Mouse (Mus musculus) urinary bladder, postnatal 25 days (tissue): ENCODE data around the gene Zbtb22.
"Not testable (repeated sequence)": the region's sequence is repeated elsewhere in the genome, so short reads cannot be mapped to it uniquely, and the experiment has no call there.

Experiments used
- DNase-seq: peaks from one replicate; pipeline ENCODE4 v3.0.0; 2022; ENCODE audit warnings: low spot score

The Zbtb22 gene

GRCm38 (mm10) chr17:33903911-33904651 is 11.6 kb upstream of the Zbtb22 start:
- DNase-seq = not testable (repeated sequence)

DNA sequence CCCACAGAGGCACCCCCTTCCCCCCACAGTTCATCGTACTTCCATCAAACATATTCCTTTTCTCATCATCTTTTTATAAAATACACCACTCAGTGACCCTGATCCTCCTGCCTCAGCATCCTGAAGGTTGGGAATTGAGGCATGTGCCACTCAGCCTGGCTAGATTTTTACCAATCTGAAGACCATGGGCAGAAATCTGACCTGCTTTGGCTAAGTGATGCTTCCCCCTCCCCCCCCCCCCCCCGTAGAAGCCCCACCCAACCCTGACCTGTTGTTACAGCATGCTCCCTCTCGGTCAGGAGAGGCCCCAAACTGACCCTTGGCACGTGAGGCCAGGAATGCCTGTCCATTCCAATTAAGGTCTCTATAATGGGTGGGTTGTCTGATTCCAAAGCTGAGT is 10.9 kb upstream of the Zbtb22 start, which contains the start of gene Platr17:
Gene Platr17, plus strand, starts transcription at position 301 of the 400 bp plus-strand sequence.
- not testable (repeated sequence) for DNase-seq

DNA sequence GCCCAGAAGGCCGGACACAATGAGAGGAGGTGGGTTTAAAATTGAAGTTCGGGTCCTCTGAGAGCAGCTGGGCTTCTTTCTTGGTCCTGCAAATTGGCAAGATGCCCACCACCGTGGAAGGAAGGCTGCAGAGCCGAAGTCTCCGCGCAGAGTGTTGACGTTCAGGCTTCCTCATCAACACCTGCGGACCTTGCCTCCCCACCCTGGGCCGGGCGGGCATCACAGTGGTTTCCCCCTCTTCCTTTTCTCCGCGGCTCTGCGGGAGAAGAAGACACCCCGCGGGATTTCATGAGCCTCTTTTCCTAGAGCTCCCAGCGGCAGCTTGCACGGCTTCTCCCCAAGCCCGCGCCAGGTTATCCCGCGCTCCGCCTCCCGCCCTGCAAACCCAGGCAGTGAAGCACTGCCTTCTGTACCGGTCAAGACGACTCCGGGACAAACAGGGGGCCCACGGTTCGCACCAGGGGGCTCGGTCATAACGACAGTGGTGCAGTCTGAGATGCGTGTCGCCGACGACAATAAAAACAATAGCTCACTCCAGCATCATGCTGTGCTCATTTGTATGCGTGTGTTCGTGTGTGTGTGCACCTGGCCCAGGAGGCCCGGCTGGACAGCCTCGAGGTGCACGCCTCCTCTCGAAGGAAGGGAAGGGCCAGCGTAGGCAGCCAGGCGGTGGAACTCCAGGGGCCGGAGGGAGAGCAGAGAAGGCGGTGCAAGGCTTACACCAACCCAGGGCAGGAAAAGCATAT is 7.2 kb upstream of the Zbtb22 start:
- peak; percentile 45 for DNase-seq

DNA sequence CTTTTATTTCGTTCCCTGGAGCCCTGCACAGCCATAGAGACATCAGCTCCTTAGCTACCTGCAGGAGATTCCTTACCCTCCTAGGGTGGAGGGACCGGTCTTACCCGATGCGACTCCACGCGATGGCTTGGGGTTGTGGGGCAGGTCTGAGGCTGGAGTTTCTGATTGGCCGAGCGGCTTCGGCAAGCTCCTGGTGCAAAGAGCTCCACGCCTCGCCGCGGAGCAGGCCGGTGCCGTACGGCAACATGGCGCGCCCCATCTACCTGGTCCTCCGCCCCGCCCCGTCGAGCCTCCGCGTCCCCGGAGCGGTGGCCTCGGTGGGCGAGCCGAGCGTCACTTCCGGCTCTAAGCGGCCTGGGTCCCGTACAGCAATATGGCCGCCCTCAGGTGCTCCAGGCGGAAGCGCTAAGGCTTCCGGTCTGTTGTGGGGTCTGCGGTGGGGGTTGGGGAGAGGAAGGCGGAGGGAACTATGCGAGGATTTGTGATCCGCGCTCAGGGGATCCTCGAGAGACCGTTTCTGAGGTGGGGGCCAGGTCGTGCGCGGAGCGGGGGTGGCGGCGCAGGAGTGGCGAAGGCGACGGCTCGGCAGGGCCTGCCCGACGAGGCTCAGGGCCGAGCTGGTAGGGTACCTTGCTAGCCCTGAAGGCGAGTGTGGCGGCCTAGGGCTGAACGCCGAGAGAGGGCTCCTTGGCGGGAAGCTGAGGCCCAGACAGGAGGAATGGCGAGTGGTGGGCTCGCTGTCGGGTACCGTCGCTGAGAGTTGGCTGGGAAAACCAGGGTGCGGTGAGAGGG is 6.4 kb upstream of the Zbtb22 start, which contains the start of gene Daxx:
Gene Daxx, plus strand, starts transcription at position 338 of the 792 bp plus-strand sequence.
- peak; percentile 98 for DNase-seq

DNA sequence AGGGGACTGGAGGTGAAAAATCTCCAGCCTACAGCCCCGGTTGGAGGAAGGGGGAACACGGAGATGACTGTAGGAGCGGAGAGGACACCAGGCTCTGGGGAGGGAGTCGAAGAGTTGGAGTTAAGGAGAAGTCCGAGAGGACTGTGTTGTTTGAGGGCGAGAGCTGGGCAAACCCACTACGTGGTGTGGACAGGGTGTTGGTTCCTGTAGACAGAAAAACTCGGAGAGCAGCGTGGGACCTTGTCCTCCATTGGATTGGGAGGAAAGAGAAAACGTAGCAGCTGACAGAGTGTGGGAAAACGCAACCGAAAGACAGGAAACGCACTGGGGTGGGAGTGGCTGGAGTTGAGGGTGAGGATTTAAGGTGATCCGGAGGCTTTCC is 5.8 kb upstream of the Zbtb22 start:
- DNase-seq = no peak

GRCm38 (mm10) chr17:33910346-33911051 is 5.2 kb upstream of the Zbtb22 start:
- DNase-seq = no peak

GRCm38 (mm10) chr17:33911052-33911812 is 4.5 kb upstream of the Zbtb22 start:
- no peak for DNase-seq

DNA sequence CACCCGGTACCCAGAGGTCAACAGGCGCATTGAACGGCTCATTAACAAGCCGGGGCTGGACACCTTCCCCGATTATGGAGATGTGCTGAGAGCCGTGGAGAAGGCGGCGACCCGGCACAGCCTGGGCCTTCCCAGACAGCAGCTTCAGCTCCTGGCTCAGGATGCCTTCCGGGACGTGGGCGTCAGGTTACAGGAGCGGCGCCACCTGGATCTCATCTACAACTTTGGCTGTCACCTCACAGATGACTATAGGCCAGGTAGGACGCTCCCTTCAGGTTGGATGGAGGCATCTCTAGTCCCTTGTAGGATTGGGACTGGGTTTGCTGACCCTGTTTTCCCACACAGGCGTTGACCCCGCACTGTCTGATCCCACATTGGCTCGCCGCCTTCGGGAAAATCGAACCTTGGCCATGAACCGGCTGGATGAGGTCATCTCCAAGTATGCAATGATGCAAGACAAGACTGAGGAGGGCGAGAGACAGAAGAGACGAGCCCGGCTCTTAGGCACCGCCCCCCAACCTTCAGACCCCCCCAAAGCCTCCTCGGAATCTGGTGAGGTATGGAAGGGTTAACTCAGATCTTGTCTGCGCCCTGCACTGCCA is 3.8 kb upstream of the Zbtb22 start:
- no peak for DNase-seq

- no peak for DNase-seq
Observed at GRCm38 (mm10) chr17:33913264-33913663, 2.4 kb upstream of the Zbtb22 start.

DNA sequence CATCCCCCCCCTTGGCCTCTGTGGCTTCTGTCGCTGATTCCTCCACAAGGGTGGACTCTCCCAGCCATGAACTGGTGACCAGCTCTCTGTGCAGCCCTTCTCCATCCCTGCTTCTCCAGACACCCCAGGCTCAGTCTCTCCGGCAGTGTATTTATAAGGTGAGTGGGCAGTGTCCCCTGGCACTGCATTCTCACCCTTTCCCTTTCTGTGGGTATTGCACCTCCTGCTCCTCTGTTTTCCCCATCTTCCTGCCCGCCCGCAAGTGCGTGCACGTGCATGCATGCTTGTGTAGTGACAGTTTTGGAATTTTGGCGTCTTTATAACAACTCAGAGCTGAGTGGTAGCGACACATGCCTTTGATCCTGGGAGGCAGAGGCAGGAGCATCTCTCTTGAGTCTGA is 1.8 kb upstream of the Zbtb22 start:
- DNase-seq = no peak

- DNase-seq = no peak
Observed at GRCm38 (mm10) chr17:33914969-33915391, 724 bp upstream of the Zbtb22 start.

DNA sequence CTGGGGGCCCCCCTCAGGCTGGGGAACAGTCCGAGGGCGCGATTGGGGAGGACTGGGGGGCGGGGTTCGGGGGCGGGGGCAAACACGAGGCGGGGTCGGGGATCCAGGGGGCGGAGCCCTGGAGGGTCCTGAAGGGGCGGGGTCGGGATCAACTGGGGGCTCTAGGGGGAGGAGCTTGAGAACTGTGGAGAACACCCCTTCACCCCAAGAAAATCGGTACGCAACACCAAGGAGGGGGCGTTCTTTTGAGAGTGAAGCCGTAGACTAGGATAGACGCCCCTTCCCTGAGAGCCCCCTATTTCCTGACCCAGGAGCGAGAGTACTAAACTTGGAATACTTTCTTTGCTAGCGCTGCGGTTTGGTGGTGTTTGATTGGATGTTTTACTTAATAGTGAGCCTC is 590 bp downstream of the Zbtb22 start:
- DNase-seq = no peak

- DNase-seq = no peak
Observed at GRCm38 (mm10) chr17:33916847-33917655, 1.3 kb downstream of the Zbtb22 start.

GRCm38 (mm10) chr17:33917656-33918292 is 2.1 kb downstream of the Zbtb22 start:
- DNase-seq = no peak

DNA sequence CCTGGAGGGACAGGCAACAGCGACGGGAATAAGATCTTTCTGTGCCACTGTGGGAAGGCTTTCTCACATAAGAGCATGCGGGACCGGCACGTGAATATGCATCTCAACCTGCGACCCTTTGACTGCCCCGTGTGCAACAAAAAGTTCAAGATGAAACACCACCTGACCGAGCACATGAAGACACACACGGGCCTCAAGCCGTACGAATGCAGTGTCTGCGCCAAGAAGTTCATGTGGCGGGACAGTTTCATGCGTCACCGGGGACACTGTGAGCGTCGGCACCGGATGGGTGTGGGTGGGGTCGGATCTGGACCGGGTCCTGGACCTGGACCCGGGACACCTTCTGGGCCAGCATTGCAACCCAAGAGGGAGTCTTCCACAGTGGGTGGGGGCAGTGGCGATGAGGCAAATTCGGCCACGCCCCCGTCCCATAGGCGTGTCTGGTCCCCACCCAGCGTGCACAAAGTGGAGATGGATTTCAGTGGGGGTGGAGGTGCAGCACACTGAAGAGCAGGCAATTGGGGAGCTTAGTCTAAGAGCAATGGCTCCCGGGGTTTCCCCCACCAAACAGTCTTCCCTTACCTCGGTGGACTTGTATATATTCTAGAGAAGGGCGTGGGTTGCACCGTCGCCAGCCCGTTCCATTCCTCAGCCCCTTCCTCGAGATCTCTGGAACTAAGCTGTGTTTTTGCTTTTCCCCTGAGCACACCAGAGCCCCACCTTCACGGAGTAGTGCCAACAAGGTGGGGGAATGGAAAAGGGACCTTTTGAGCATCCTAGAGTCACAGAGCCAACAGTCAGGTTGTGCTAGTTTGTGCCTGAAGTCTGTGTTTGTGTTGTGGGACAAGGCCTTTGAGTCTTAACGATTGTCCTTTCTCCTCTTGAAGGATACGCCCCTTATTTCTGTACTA is 2.8 kb downstream of the Zbtb22 start:
- peak; percentile 44 for DNase-seq

- peak; percentile 71 for DNase-seq
Observed at GRCm38 (mm10) chr17:33919351-33920281, 3.9 kb downstream of the Zbtb22 start.
